Mouse (Mus musculus): ENCODE results near the gene Gm28038.

Gm28038 gene

GRCm38 (mm10) chr2:30280743-30281142 lies at the start of gene Gm28038:
TSS of gene Gm28038 (plus strand) at chr2:30281043.
- no peak for DNase-seq

- DNase-seq: peak; percentile 36
Observed at GRCm38 (mm10) chr2:30235593-30235992, 45.2 kb upstream of the Gm28038 start.

GRCm38 (mm10) chr2:30236426-30237198 lies 44.2 kb upstream of the Gm28038 start:
- peak; percentile 36 for DNase-seq

- peak; percentile 100 for DNase-seq
Observed at GRCm38 (mm10) chr2:30237199-30237880, 43.5 kb upstream of the Gm28038 start, which contains the start of gene Lrrc8a. TSS of gene Lrrc8a (plus strand) at chr2:30237715.

GRCm38 (mm10) chr2:30237881-30238280 lies 43.0 kb upstream of the Gm28038 start:
- DNase-seq: no peak

- no peak for DNase-seq
Observed at GRCm38 (mm10) chr2:30238906-30239465, 41.9 kb upstream of the Gm28038 start.

GRCm38 (mm10) chr2:30239777-30240176 lies 41.1 kb upstream of the Gm28038 start:
- DNase-seq: no peak

GRCm38 (mm10) chr2:30240267-30240666 lies 40.6 kb upstream of the Gm28038 start, which contains the start of gene Gm28035:
TSS of gene Gm28035 (plus strand) at chr2:30240567.
- DNase-seq: no peak

- DNase-seq: peak; percentile 81
Observed at GRCm38 (mm10) chr2:30242509-30242908, 38.3 kb upstream of the Gm28038 start.

GRCm38 (mm10) chr2:30243391-30243790 lies 37.5 kb upstream of the Gm28038 start:
- DNase-seq: no peak

GRCm38 (mm10) chr2:30244595-30245178 lies 36.2 kb upstream of the Gm28038 start:
- DNase-seq: no peak

GRCm38 (mm10) chr2:30247036-30247435 lies 33.8 kb upstream of the Gm28038 start:
- DNase-seq: no peak

GRCm38 (mm10) chr2:30247681-30248080 lies 33.2 kb upstream of the Gm28038 start:
- no peak for DNase-seq

GRCm38 (mm10) chr2:30249182-30249581 lies 31.7 kb upstream of the Gm28038 start:
- DNase-seq: no peak

- no peak for DNase-seq
Observed at GRCm38 (mm10) chr2:30250166-30251128, 30.4 kb upstream of the Gm28038 start.

- DNase-seq: no peak
Observed at GRCm38 (mm10) chr2:30251417-30252104, 29.3 kb upstream of the Gm28038 start.

- DNase-seq: no peak
Observed at GRCm38 (mm10) chr2:30252521-30252920, 28.3 kb upstream of the Gm28038 start.

GRCm38 (mm10) chr2:30253809-30254208 lies 27.0 kb upstream of the Gm28038 start:
- no peak for DNase-seq

- no peak for DNase-seq
Observed at GRCm38 (mm10) chr2:30255631-30256395, 25.0 kb upstream of the Gm28038 start.

- no peak for DNase-seq
Observed at GRCm38 (mm10) chr2:30256616-30257350, 24.1 kb upstream of the Gm28038 start.

Measured in cerebellum, adult 9-10 months (tissue).